Mouse (Mus musculus): Measurements from ENCODE around the gene Adamts3.

GRCm38 (mm10) chr5:89843478-89843877 is 39.7 kb downstream of the Adamts3 start:
- TF ChIP-seq CTCF (IDR thresholded peaks at IDR 0.05; ENCODE audit: low read depth, low read length) = no peak
- TF ChIP-seq TAL1 (conservative IDR thresholded peaks at IDR 0.05; ENCODE audit: low read depth, low read length) = no peak
- TF ChIP-seq GATA1 (IDR thresholded peaks at IDR 0.05; ENCODE audit: borderline replicate concordance, low read length) = no peak
